Mouse (Mus musculus): ENCODE results near the gene Pmepa1.

Gene Pmepa1

DNA sequence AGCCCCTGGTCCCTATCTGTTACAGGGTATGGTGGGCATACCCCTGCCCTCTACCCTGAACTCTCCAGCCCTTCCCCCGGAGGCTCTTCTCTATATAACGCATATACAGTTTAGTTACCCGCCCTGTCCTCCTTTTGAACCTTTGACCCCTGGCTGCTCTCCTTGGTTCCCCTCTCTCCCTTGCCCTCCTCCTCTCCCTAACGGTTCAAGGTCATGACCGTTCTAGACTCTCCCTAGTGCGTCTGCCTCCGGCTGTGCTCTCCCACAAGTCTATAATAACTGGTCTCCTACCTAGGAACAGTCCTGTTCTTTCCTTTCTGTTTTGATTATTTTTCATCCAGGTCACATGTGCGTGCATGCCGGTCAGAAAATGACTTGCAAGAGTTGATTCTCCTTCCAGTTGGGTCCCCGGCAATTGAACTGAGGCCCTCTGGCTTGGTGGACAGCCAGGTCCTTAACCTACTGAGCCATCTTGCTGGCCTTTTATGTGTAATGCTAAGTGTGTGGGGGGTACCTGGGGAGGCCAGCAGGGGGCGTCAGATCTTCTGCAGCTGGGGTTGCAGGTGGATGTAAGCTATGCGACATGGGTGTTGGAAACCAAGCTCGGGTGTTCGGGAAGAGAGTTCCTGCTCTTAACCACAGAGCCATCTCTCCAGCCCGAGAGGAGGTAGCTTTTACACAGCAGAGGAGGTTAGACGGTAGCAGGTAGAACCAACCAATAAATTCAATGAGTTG, 2.7 kb upstream of the Pmepa1 start:
- in situ Hi-C loops (cut with MboI; ENCODE audit: low sequenced_read_pairs): no loop called here

DNA sequence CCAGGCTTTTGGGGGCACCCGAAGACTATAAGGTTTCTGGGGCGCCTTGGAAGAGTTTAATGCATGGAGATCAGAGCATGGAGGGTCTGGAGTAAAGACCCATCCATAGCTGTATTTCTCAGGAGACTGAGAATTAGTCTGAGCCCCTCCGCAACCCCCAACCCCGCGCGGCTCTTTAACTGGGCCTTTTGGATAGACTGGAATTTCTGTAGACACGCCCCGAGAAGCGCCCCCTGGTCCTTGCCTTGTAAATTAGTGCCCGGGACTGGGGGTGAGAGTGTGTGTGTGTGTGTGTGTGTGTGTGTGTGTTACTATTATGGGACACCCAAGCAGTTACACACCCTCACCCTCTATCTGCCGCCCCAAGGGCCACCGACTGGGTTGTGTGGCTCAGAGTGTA, 526 bp upstream of the Pmepa1 start:
- in situ Hi-C loops (cut with MboI; ENCODE audit: low sequenced_read_pairs): no loop called here

DNA sequence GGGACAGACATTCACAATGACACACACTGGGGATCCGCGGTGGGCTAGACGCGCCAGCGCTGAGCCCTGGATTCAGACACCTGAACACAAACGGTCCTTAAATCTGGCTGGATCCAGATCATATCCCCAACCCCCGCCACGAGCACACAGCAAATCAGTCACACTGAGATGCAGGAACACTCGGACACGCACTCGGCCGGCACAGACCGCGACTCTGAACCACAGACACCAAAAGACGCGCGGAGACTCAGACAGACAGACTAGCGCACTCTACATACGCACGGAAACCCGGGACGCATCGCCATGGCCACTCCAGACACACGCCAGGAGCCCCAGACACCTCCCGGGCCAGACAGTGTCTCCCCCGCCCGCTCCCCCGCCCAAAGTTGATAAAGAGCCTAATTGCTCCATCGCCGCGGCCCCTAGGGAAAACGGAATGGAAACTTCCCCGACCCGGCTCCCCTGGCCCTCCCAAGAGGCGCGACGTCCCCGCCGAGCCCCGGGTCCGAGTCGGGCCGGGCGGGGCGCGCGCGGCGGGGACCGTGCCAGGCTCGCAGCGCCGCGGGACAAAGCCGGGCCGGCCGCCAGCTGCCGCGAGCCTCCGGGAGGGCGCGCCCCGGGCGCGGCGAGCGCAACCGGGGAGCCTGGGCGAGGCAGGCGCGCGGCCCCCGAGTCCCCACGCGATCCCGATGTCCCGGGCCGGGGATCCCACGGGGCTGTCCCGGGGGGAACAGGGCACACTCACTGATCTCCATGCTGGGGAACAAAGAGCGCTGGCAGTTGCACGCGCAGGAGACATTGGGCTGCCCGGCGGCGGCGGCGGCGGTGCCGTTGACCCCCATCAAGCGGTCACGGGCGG, 761 bp downstream of the Pmepa1 start:
- in situ Hi-C loops (cut with MboI; ENCODE audit: low sequenced_read_pairs): no loop called here

DNA sequence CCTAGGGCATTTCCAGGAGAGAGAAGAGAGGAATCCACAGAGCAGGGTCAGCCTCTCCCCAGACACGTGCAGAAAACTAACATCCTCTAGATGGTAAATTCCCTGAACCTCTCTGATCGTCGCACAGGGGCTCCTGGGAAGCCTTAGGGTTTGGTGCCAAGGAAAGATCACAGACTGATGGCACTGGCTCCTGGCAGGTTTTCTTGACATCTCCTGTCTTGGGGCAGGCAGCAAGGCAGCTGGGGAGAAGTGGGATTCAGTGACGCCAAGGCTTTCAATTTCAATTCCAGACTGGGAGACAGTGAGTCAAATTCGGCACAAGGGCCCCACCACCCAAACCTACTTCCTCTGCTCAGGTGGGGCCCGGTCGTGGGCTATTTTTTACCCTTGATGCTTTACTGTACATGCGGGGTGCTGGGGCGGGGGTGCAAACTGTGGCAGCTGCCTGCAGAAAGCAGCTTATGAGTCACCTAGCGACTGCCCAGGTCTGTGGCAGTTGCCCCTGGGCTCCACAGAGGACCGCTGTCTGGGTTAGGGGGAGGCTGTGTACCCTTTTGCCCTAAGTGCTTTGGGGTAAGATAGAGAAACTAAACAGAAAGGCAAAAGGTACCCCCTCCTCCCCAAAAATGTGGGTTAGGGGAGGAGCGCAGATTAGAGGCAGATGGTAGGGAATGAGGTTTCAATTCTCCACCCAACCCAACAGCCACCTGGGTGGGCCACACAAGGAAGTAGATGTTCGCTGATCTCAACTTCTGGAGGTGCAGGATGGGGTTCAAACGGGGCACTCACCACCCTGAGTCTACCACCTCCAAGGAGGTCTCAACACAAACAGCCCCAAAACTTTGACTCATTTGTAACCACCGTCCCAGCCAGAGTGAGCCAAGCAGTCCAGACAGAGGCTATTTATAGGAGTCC, 1.6 kb downstream of the Pmepa1 start:
- in situ Hi-C loops (cut with MboI; ENCODE audit: low sequenced_read_pairs): no loop called here

DNA sequence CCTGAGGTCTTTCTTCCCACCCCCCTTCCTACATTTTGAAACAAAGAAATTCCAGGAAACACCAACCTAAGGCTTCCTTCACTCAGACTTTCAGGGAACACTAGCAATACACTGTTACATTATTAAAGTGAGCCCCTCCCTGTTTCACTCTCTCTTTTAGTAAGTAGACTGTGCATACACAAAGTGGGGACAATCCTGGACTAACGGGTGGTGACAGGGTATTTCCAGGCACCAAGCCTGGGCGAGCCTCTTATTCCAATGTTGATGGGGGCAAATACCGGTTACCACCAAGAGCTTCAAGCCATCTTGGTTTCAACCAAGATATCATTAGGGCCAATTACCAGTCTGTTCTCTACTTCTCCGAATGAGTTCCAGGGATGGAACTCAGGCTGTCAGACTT, 2.4 kb downstream of the Pmepa1 start:
- in situ Hi-C loops (cut with MboI; ENCODE audit: low sequenced_read_pairs): no loop called here

DNA sequence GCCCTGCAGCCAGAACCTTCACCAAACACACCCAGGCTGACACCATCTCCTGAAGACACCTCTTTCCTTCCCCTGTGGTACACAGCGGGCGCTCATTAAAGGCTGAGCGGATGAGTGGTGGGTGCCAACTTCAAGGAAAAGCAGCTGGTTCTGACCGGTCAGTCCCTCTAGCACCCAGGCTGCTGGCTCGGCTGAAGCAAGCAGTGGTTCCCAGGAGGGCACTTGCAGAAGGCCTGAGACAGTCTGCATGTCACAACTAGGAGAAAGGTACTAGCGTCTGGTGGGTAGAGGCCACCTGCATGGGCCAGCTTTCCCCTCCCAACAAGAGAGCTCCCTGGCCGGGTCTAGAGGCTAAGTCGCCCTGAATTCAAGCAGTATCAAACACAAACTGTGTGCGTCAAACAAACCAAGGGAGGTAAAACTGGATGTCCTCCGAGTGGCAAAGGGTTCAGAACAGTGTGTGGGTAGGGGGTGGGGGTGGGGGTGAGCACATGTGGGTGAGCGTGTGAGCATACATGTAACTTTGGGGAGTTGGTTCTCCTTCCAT, 3.9 kb downstream of the Pmepa1 start:
- in situ Hi-C loops (cut with MboI; ENCODE audit: low sequenced_read_pairs): no loop called here

DNA sequence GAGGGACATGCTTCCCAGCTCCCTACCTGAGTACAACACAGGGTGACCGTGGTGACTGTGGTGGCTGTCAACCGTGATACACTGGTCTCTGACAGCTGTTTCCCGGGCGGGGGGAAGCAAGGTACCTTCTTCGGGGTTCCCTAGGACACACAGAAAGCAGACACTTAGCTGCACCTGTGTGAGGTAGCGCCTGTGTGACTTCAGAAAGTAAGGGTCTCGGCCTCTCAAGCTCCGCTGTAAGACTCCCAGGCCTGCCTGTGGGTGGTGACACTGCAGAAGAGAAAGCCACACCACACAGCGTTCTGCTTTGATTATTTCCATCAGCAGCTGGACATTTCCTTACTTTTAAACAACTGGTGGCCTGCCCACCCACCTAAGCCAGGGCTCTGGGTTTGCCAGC, 4.8 kb downstream of the Pmepa1 start:
- in situ Hi-C loops (cut with MboI; ENCODE audit: low sequenced_read_pairs): no loop called here

DNA sequence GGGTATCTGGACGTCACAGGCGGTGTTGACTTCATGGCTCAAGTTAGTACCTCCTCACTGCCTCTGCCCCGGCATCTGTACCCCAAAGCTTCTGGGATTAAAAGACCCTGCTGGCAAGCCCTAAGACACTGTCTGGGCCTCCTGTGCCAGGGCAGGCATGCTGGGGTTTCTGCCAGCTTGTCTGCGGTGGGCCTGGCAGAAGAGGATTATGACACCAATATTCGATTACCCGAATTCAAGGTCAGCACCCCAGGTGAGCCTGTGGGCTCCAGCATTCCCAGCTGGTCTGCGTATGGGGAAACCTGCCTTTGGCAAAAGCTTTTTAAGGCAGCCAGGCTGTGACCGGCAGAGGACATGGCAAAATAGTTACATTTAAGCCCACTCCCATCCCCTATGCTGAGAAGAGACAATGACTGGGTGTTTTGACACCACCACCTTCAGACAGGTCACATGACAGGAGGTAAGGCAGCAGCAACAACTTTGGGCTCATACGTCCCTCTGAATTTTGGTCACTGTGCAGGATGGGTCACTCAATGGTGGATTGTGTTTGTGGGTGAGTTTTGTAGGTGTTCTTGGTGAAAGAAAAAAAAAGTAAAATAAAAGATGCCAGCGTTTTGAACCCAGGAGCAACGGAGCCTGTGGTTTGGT, 5.6 kb downstream of the Pmepa1 start:
- in situ Hi-C loops (cut with MboI; ENCODE audit: low sequenced_read_pairs): no loop called here

DNA sequence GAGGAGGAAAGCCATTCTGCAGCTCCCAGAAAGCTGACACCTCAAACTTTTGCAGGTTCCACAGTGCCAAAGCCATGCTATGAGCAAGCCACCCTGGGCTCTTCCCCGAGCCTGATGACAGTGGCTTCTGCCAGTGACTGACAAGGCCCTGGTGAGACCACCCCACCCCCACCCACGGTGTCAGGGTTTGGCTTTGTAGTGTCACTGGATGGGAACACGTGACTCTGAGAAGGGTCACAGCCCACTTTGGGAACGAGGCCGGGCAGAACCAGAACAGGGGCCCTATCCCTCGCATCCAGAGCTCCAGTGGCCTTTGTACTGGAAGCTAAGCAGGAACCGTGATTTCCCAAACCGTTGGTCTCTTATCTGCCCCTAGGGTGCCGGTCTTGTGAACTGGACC, 6.1 kb downstream of the Pmepa1 start:
- in situ Hi-C loops (cut with MboI; ENCODE audit: low sequenced_read_pairs): no loop called here

DNA sequence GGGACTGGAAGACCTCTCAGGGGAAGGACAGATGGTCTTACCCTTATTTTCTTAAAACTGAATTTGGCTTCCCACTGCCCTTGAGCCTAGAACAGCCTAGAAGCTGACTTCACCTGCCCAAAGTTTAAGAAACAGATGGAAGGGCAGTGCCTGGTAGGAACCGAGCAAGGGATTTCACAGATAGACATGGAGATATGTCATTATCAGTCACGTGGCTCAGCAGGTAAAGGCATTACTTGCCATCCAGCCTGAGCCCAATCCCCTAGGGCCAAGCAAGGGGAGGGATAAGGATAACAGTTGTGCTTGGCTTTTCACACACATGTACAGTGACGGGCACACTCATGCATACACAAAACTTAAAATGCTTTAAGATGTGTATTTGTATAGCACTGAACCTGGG, 8.8 kb downstream of the Pmepa1 start:
- in situ Hi-C loops (cut with MboI; ENCODE audit: low sequenced_read_pairs): no loop called here

DNA sequence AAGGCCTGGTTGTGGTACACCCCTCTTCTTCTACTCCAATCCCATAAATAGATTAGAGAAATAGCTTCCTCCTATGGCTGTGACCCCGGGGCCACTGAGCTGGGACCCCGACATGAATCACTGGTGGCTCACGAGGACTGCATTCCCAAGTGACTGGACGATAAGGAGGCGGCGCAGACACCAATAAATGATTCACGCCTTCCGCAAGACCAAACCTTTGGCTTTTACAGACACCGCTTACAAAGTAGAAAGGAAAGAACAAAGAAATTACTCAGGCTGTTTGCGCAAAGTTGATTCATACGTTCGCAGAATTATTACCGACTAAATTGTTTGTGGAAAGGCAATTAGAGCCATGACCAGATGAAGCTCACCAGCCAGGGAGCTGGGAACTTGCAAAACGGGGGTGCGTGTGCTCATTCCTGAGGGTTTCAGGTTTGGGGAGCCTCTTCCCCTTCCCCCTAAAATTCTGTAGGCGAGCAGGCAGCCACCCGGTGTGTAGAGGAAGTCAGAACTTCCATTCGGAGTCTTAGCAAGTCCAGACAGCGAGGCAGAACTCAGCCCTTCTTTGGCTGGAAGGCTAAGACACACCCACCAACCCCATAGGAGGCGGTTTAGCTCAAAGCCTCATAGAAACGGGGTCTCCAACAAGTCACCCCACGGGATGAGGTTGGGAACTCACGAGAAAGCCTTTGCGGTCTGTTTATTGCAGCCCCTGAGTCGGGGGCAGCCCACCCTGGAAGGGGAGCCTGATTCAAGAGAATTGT, 9.8 kb downstream of the Pmepa1 start:
- in situ Hi-C loops (cut with MboI; ENCODE audit: low sequenced_read_pairs): no loop called here

DNA sequence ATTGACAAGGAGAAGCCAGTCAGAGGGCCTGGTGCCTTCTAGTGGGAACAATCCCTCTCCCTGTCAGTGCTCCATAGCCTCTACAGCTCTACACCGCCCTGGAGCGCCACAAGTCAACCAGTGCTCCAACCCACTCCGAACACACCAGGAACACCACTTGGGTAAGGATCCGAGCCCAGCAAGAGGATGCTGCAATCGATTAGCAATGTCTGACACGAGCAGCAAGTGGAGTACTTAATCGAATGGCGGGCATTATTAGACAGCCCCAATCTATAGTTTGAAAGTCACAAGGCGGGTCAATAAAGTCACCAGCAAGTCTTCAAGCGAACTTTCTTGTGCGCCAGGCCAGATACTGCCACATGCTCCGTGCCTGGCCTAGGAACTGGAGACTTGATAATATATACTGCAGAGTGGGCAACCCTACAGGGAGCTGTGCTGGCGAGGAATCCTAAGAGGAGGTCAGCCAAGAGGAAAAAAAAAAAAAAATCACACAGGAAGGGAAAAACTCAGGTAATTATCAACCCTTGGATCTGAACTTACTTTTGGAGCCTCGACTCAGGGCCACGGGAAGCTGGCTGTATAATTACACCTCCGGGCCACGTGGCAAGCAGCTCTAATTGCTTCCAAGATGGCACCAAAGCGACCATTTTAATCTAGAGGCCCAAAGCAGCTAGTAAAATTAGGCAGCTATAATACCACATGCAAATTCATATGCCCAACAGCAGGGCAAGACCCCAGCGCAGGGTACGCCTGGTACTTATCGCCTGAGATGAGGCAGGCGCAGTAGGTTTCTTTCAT, 10.7 kb downstream of the Pmepa1 start:
- in situ Hi-C loops (cut with MboI; ENCODE audit: low sequenced_read_pairs): no loop called here

DNA sequence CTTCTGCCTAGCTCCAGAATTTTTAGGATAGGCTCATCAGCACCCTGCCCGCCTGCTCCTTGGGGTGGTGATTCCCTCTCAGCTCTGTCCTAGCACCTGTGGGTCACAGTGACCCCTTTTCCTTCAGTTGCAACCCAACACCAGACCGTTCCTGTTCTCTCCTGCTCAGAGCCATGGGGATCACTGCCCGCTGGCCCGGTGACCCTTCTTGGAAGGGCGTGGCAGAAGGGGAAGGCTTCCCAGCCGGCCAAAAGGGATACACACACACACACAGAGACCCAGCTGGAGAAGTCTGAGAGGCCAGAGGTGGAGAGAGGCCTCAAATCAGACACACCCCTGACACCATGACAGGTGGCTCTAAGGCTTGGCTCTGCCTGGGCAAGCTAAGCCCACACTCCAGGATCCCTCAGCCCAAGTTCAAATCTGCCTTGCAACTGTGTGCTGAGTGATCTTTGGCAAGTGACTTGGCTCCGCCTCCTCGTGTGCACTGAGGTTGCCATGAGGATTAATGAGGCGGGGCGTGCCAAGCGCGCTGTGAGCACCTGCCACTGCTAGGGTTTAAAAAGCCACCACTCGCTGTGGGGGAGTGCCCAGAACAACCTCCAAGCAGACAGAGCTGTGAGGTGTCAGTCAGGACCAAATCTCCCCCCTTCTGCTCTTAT, 11.7 kb downstream of the Pmepa1 start:
- in situ Hi-C loops (cut with MboI; ENCODE audit: low sequenced_read_pairs): no loop called here

DNA sequence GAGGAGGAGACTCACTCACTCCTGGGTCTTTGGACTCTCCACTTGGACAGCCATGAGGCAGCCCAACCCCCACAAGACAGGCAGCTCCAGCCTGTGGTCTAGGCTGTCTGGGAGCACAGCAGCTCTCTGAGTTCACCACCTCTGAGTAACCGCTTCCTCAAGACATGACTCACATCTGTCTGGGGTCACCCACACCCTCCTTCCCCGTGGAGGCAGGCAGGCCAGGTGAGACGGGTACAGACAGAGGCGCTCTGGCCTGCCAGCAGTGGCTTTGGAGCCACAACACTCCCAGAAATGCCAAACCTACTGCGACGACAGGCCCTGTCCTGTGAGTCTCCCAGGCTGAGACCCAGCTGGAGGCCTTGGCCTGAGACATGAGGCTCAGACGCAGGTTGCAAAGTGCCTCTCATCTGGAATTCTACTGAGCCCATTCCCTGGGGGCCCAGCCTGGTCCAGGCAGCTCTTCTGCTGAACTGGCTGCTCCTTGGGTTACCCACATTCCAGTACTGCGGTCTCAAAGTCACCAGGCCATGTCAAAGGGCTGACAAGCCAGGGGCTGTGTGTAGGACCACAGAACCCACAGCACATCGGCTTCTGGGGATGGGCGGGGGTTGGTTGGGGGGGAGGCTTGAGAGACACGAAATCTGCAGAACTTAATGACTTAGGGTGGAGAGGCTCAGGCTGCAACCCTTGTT, 12.6 kb downstream of the Pmepa1 start:
- in situ Hi-C loops (cut with MboI; ENCODE audit: low sequenced_read_pairs): no loop called here

DNA sequence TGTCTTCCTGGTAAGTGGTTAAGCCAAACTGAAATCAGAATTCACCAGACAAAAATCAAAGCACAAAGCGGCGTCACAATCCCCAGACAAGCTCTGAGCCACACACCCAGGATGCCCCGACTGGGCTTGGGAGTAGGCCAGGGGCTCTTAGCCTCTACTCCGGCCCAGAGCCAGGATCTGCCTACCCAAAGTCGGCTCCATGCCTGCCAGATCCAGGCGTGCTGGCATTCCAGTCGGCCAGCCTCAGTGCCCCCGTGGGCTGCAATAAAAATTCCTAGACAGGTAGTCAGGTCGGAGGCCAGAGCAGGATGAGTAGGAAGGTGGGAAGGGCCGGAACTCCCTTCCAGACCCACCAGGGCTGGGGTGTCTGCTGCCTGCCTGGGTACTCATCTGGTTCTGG, 14.8 kb downstream of the Pmepa1 start:
- in situ Hi-C loops (cut with MboI; ENCODE audit: low sequenced_read_pairs): no loop called here

DNA sequence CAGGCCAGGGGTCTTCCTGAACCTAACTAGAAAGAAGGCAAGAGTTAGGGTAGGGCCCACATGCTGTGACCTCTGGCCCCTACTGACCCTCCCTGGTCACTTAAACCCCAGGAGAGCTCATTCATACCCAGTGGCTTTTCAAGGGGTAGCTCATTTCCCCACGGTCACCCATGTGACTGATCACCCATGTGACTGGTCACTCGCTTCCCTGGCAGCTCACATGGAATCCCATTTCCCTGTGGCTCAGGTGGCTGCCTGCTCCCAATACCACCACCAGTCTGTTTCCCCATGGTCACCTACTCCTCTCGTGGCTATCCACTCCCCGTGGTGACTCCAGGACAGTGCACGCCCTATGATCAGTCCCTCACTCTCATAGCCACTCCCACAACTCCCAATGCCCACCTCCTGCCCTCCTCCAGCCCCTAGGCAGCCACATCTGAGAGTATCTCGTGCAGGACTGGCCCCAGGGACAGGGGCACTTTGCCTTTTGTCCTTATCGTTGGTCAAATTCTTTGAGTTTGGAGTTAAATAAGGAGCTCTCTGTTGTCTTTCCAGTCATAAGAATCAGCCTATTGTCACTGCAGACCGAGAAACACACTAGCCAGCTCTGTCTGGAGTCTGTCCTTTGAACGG, 17.8 kb downstream of the Pmepa1 start:
- in situ Hi-C loops (cut with MboI; ENCODE audit: low sequenced_read_pairs): no loop called here

DNA sequence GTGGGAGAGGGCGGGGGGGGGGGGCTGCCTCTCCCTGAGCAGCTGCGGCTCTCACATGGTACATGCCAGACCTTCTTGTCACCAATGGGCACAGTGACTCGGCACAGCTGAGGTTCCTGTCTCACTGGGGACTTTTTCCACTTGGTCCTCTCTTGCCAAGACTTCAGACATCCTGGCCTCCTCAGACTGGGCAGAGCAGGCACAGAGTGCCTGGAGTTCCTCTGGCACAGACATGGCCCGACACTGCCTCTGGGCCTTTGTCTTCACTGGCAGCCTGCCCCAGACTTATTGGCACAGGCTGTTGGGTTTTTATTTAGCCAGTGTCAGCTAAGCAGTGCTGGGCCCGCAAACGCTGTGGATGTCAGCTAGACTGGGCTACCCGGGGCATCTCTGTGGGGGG, 18.7 kb downstream of the Pmepa1 start:
- in situ Hi-C loops (cut with MboI; ENCODE audit: low sequenced_read_pairs): no loop called here

Measured in CH12F3 (cell line).